Mouse (Mus musculus): ENCODE results near the gene Mme. TPM values are rescaled to one million over a fixed set of nuclear protein-coding genes. Genes with fewer than 3 reads are reported as not detected.

Gene Mme
- total and polyA plus RNA-seq, 3 experiments, result 2.0 to 16.3 (median 15.4) TPM

- Histone ChIP-seq H3K27ac (no peak overlapping the region), H3K36me3 (ENCODE audit: control insufficient read depth, insufficient read depth, low read length) (no peaks in the 10 kb centered on the region), H3K4me1 (ENCODE audit: control insufficient read depth, insufficient read depth, low read length) (no peaks in the 10 kb centered on the region), H3K79me2 (replicated peaks; ENCODE audit: control insufficient read depth, insufficient read depth, low read length) (no peaks in the 10 kb centered on the region), H3K9ac (ENCODE audit: low read depth, low read length) (no peak overlapping the region), H3K27me3 (ENCODE audit: control insufficient read depth, insufficient read depth, low read length) (no peaks in the 10 kb centered on the region), H3K4me3 (no peak overlapping the region)
- WGBS, result 77% methylated on average over 4 of the region's 4 CpGs
- no peak for DNase-seq
- TF ChIP-seq EP300 (IDR thresholded peaks at IDR 0.05; ENCODE audit: insufficient read depth, low read depth, low read length), result no peak
- no peak for TF ChIP-seq POLR2A (IDR thresholded peaks at IDR 0.05; ENCODE audit: insufficient read depth, low read depth, low read length)
- no peak for TF ChIP-seq CTCF (IDR thresholded peaks at IDR 0.05)
- intact Hi-C loops (cut with DNase I), result no loop called here
Observed at GRCm38 (mm10) chr3:63398171-63398570, 156.8 kb downstream of the Mme start.

- no peaks in the 10 kb centered on the region for H3K27me3 ChIP-seq (ENCODE audit: control insufficient read depth, insufficient read depth, low read length)
- no peaks in the 10 kb centered on the region for H3K79me2 ChIP-seq (replicated peaks; ENCODE audit: control insufficient read depth, insufficient read depth, low read length)
- intact Hi-C loops (cut with DNase I), result no loop called here
- H3K4me3 ChIP-seq, result no peak overlapping the region
- H3K36me3 ChIP-seq (ENCODE audit: control insufficient read depth, insufficient read depth, low read length), result no peaks in the 10 kb centered on the region
- TF ChIP-seq POLR2A (IDR thresholded peaks at IDR 0.05; ENCODE audit: insufficient read depth, low read depth, low read length), result no peak
- 0 out of 2 replicates have a peak, but pooled peaks have one; percentile 51 for TF ChIP-seq EP300 (IDR thresholded peaks at IDR 0.05; ENCODE audit: insufficient read depth, low read depth, low read length)
- no peaks in the 10 kb centered on the region for H3K4me1 ChIP-seq (ENCODE audit: control insufficient read depth, insufficient read depth, low read length)
- peak; percentile 44 to 58 for DNase-seq
- H3K9ac ChIP-seq (ENCODE audit: low read depth, low read length), result no peak overlapping the region
- no peak overlapping the region for H3K27ac ChIP-seq
- 72% methylated on average over 3 of the region's 3 CpGs for WGBS
Observed at GRCm38 (mm10) chr3:63406438-63406837, 165.1 kb downstream of the Mme start.

DNA sequence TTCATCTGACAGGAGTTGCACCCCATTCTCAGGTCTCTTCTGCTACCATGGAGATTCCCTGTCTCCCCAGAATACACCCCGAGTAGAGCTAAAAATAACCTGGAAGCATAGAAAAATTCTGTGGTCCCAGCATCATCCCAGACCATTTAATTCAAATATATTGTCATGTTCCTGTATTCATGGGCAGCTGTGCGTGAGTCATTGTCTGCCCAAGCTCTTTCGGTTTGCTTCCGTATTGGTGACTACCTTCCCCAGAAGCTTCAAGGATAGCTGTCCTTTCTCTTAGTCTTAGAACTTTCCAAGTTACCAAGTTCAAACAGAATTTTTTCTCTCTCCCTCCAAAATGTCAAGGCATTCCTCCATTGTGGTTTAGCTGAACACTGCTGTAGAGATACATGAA, 169.7 kb downstream of the Mme start:
- no peak for DNase-seq
- TF ChIP-seq CTCF (IDR thresholded peaks at IDR 0.05) (no peak), EP300 (IDR thresholded peaks at IDR 0.05; ENCODE audit: insufficient read depth, low read depth, low read length) (no peak), POLR2A (IDR thresholded peaks at IDR 0.05; ENCODE audit: insufficient read depth, low read depth, low read length) (no peak)
- Histone ChIP-seq H3K27ac (peak overlapping the region; percentile 18; the same call in 1 of the 2 replicates), H3K36me3 (ENCODE audit: control insufficient read depth, insufficient read depth, low read length) (no peaks in the 10 kb centered on the region), H3K79me2 (replicated peaks; ENCODE audit: control insufficient read depth, insufficient read depth, low read length) (no peaks in the 10 kb centered on the region), H3K27me3 (ENCODE audit: control insufficient read depth, insufficient read depth, low read length) (no peaks in the 10 kb centered on the region), H3K4me1 (ENCODE audit: control insufficient read depth, insufficient read depth, low read length) (no peaks in the 10 kb centered on the region), H3K4me3 (no peak overlapping the region), H3K9ac (ENCODE audit: low read depth, low read length) (no peak overlapping the region)
- intact Hi-C loops (cut with DNase I), result no loop called here
- 81% methylated on average over 4 of the region's 4 CpGs for WGBS

GRCm38 (mm10) chr3:63412220-63412937, 171.0 kb downstream of the Mme start:
- WGBS, result 70% methylated on average over 6 of the region's 6 CpGs
- no peak for DNase-seq
- intact Hi-C loops (cut with DNase I), result no loop called here

DNA sequence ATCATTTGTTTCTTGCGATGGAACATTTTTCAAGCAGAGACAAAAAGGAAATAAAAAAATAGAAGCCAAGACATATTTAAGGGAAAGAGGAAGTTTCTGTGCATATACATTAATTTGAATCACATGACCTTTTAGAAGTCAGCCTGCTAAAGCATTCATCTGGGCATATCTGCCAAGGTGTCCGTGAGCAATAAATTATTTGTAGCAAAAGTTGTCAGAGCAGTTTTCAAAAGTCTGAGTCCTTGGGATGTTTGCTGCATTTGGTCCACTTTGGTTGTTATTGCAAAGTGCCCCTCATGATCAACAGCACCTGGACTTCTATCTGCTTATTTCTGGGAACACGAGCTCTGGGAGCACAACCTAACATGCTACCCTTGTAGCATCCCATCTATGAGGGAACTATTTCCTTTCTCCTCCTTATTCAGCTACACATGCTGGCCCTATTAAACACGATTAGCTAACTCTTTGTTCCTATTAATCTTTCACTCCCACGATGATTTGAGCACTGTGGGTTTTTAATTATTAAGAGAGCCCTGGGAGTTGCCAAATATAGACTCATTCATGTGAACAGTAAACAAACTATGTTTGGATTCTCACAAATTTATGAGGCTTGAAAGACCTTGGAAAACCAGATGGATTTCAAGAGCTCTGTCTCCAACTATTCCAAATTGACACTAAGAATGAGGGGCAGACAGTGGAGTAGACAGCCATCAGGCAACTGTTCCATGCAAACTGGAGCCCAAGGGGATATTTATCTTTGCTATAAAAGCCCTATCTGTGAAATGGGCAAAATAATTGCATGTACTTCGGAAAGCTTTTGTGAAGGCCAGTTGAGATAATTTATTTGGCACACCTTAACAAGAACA, 171.9 kb downstream of the Mme start:
- Histone ChIP-seq H3K4me3 (no peak overlapping the region), H3K79me2 (replicated peaks; ENCODE audit: control insufficient read depth, insufficient read depth, low read length) (no peaks in the 10 kb centered on the region), H3K27ac (no peak overlapping the region), H3K9ac (ENCODE audit: low read depth, low read length) (no peak overlapping the region), H3K27me3 (ENCODE audit: control insufficient read depth, insufficient read depth, low read length) (no peaks in the 10 kb centered on the region), H3K4me1 (ENCODE audit: control insufficient read depth, insufficient read depth, low read length) (no peaks in the 10 kb centered on the region), H3K36me3 (ENCODE audit: control insufficient read depth, insufficient read depth, low read length) (no peaks in the 10 kb centered on the region)
- WGBS, result 58% methylated on average over 6 of the region's 6 CpGs
- no peak for DNase-seq
- intact Hi-C loops (cut with DNase I), result no loop called here
- TF ChIP-seq CTCF (IDR thresholded peaks at IDR 0.05) (no peak), EP300 (IDR thresholded peaks at IDR 0.05; ENCODE audit: insufficient read depth, low read depth, low read length) (no peak), POLR2A (IDR thresholded peaks at IDR 0.05; ENCODE audit: insufficient read depth, low read depth, low read length) (no peak)

More at GRCm38 (mm10) chr3:63412220-63412937, 171.0 kb downstream of the Mme start:
- no peak overlapping the region for H3K9ac ChIP-seq (ENCODE audit: low read depth, low read length)
- no peaks in the 10 kb centered on the region for H3K79me2 ChIP-seq (replicated peaks; ENCODE audit: control insufficient read depth, insufficient read depth, low read length)
- no peaks in the 10 kb centered on the region for H3K27me3 ChIP-seq (ENCODE audit: control insufficient read depth, insufficient read depth, low read length)
- TF ChIP-seq CTCF (IDR thresholded peaks at IDR 0.05) (no peak), POLR2A (IDR thresholded peaks at IDR 0.05; ENCODE audit: insufficient read depth, low read depth, low read length) (no peak), EP300 (IDR thresholded peaks at IDR 0.05; ENCODE audit: insufficient read depth, low read depth, low read length) (no peak)
- no peaks in the 10 kb centered on the region for H3K4me1 ChIP-seq (ENCODE audit: control insufficient read depth, insufficient read depth, low read length)
- no peak overlapping the region for H3K27ac ChIP-seq
- H3K4me3 ChIP-seq, result no peak overlapping the region
- no peaks in the 10 kb centered on the region for H3K36me3 ChIP-seq (ENCODE audit: control insufficient read depth, insufficient read depth, low read length)

- no peak for TF ChIP-seq CTCF (IDR thresholded peaks at IDR 0.05)
- TF ChIP-seq EP300 (IDR thresholded peaks at IDR 0.05; ENCODE audit: insufficient read depth, low read depth, low read length), result peak; percentile 69; the same call in 1 of the 2 replicates
- Histone ChIP-seq H3K36me3 (ENCODE audit: control insufficient read depth, insufficient read depth, low read length) (no peaks in the 10 kb centered on the region), H3K27ac (peak overlapping the region; percentile 76), H3K27me3 (ENCODE audit: control insufficient read depth, insufficient read depth, low read length) (no peaks in the 10 kb centered on the region), H3K4me3 (no peak overlapping the region), H3K9ac (ENCODE audit: low read depth, low read length) (no peak overlapping the region), H3K79me2 (replicated peaks; ENCODE audit: control insufficient read depth, insufficient read depth, low read length) (no peaks in the 10 kb centered on the region), H3K4me1 (ENCODE audit: control insufficient read depth, insufficient read depth, low read length) (no peaks in the 10 kb centered on the region)
- intact Hi-C loops (cut with DNase I), result no loop called here
- DNase-seq, result peak; percentile 52 to 70
- 68% methylated on average over 1 of the region's 1 CpGs for WGBS
Observed at GRCm38 (mm10) chr3:63417284-63417683, 175.9 kb downstream of the Mme start.
